Mouse (Mus musculus) myocyte (in vitro differentiated cells): Measurements from ENCODE around the gene Nr3c2.

Source experiments
- CEBPB ChIP-seq: IDR thresholded peaks from 2 replicates; pipeline ENCODE4 v1.6.1; 2011; ENCODE audit warnings: mild to moderate bottlenecking, moderate library complexity; ENCODE audit not compliant: poor library complexity, insufficient read depth, severe bottlenecking
- E2F4 ChIP-seq: IDR thresholded peaks from one replicate; pipeline ENCODE4 v1.6.1; 2011; ENCODE audit warnings: mild to moderate bottlenecking, control low read depth, moderate library complexity; ENCODE audit not compliant: insufficient read depth
- MAX ChIP-seq: IDR thresholded peaks from one replicate; pipeline ENCODE4 v1.6.1; 2011; ENCODE audit warnings: low read depth, mild to moderate bottlenecking, control low read depth
- MYOD1 ChIP-seq, 3 experiments: IDR thresholded peaks; one replicate each; pipeline ENCODE4 v1.6.1; 2011; ENCODE audit warnings: control low read depth in 2 of 3, low read depth in 2 of 3, mild to moderate bottlenecking in 2 of 3, moderate library complexity in 1 of 3; ENCODE audit not compliant: insufficient read length in 2 of 3, control insufficient read depth in 1 of 3
- MYOG ChIP-seq, 3 experiments: IDR thresholded peaks; one replicate each; pipeline ENCODE4 v1.6.1; 2011; ENCODE audit warnings: control low read depth in 2 of 3, low read depth in 2 of 3, mild to moderate bottlenecking in 2 of 3; ENCODE audit not compliant: insufficient read length in 2 of 3, control insufficient read depth in 1 of 3, insufficient read depth in 1 of 3
- POLR2A ChIP-seq: IDR thresholded peaks from one replicate; pipeline ENCODE4 v1.6.1; 2011; ENCODE audit warnings: low read depth, mild to moderate bottlenecking, control low read depth, moderate library complexity; ENCODE audit not compliant: insufficient read length
- POLR2AphosphoS2 ChIP-seq: IDR thresholded peaks from one replicate; pipeline ENCODE4 v1.6.1; 2011; ENCODE audit warnings: low read depth, control low read depth; ENCODE audit not compliant: insufficient read length
- REST ChIP-seq: IDR thresholded peaks from one replicate; pipeline ENCODE4 v1.6.1; 2011; ENCODE audit warnings: mild to moderate bottlenecking, control low read depth, moderate library complexity; ENCODE audit not compliant: insufficient read depth, insufficient read length
- SRF ChIP-seq: IDR thresholded peaks from one replicate; pipeline ENCODE4 v1.6.1; 2011; ENCODE audit warnings: low read depth; ENCODE audit not compliant: control insufficient read depth, insufficient read length
- TCF12 ChIP-seq: IDR thresholded peaks from one replicate; pipeline ENCODE4 v1.6.1; 2011; ENCODE audit warnings: mild to moderate bottlenecking, control low read depth; ENCODE audit not compliant: poor library complexity, insufficient read depth, severe bottlenecking
- TCF3 ChIP-seq: IDR thresholded peaks from one replicate; pipeline ENCODE4 v1.6.1; 2011; ENCODE audit warnings: low read depth, control low read depth; ENCODE audit not compliant: insufficient read length
- USF1 ChIP-seq: IDR thresholded peaks from one replicate; pipeline ENCODE4 v1.6.1; 2011; ENCODE audit warnings: low read depth, mild to moderate bottlenecking, control low read depth, moderate library complexity

- no peak for TF ChIP-seq MYOD1 (IDR thresholded peaks at IDR 0.05; ENCODE audit: control insufficient read depth in 1 of 3, insufficient read length in 2 of 3, low read depth in 2 of 3)
- no peak for TF ChIP-seq POLR2A
- no peak for TF ChIP-seq CEBPB
- TF ChIP-seq POLR2AphosphoS2: no peak
- TF ChIP-seq E2F4: no peak
- TF ChIP-seq TCF12: no peak
- TF ChIP-seq MYOG (IDR thresholded peaks at IDR 0.05; ENCODE audit: control insufficient read depth in 1 of 3, insufficient read depth in 1 of 3, insufficient read length in 2 of 3, low read depth in 2 of 3): no peak
- TF ChIP-seq USF1: no peak
- TF ChIP-seq TCF3: no peak
- TF ChIP-seq MAX: no peak
- TF ChIP-seq SRF: no peak
- TF ChIP-seq REST: no peak
These were observed 16.0 kb downstream of the Nr3c2 start for GRCm38 (mm10) chr8:76915260-76915659.
